Mouse (Mus musculus): ENCODE data around the gene Pctp.

The Pctp gene

GRCm38 (mm10) chr11:90002231-90002986 is at the start of gene Pctp:
Gene Pctp (minus strand): TSS chr11:90002894.
- in situ Hi-C loops (cut with MboI; ENCODE audit: low pct_unique_long_range_greater_than_20kb in 1 of 2, low sequenced_read_pairs in 2 of 2, unreplicated experiment in 1 of 2), result no loop called here

GRCm38 (mm10) chr11:90050016-90050415 is 47.3 kb upstream of the Pctp start:
- in situ Hi-C loops (cut with MboI; ENCODE audit: low pct_unique_long_range_greater_than_20kb in 1 of 2, low sequenced_read_pairs in 2 of 2, unreplicated experiment in 1 of 2), result no loop called here

GRCm38 (mm10) chr11:90047271-90047670 is 44.6 kb upstream of the Pctp start:
- in situ Hi-C loops (cut with MboI; ENCODE audit: low pct_unique_long_range_greater_than_20kb in 1 of 2, low sequenced_read_pairs in 2 of 2, unreplicated experiment in 1 of 2), result loop anchor here in 1 of 2 experiments (10.0 kb wide), 1 partner anchor 118 kb away; no protein-coding TSS in a partner anchor

- in situ Hi-C loops (cut with MboI; ENCODE audit: low pct_unique_long_range_greater_than_20kb in 1 of 2, low sequenced_read_pairs in 2 of 2, unreplicated experiment in 1 of 2), result loop anchor here in 1 of 2 experiments (10.0 kb wide), 1 partner anchor 119 kb away; no protein-coding TSS in a partner anchor
These were observed 43.5 kb upstream of the Pctp start for GRCm38 (mm10) chr11:90046211-90046610.

GRCm38 (mm10) chr11:90044459-90044858 is 41.8 kb upstream of the Pctp start:
- in situ Hi-C loops (cut with MboI; ENCODE audit: low pct_unique_long_range_greater_than_20kb in 1 of 2, low sequenced_read_pairs in 2 of 2, unreplicated experiment in 1 of 2), result loop anchor here in 1 of 2 experiments (10.0 kb wide), 1 partner anchor 120 kb away; no protein-coding TSS in a partner anchor

GRCm38 (mm10) chr11:90038022-90038421 is 35.3 kb upstream of the Pctp start:
- in situ Hi-C loops (cut with MboI; ENCODE audit: low pct_unique_long_range_greater_than_20kb in 1 of 2, low sequenced_read_pairs in 2 of 2, unreplicated experiment in 1 of 2), result no loop called here

GRCm38 (mm10) chr11:90036416-90036815 is 33.7 kb upstream of the Pctp start:
- in situ Hi-C loops (cut with MboI; ENCODE audit: low pct_unique_long_range_greater_than_20kb in 1 of 2, low sequenced_read_pairs in 2 of 2, unreplicated experiment in 1 of 2), result no loop called here

GRCm38 (mm10) chr11:90035532-90035931 is 32.8 kb upstream of the Pctp start:
- in situ Hi-C loops (cut with MboI; ENCODE audit: low pct_unique_long_range_greater_than_20kb in 1 of 2, low sequenced_read_pairs in 2 of 2, unreplicated experiment in 1 of 2), result no loop called here

- in situ Hi-C loops (cut with MboI; ENCODE audit: low pct_unique_long_range_greater_than_20kb in 1 of 2, low sequenced_read_pairs in 2 of 2, unreplicated experiment in 1 of 2), result no loop called here
These were observed 32.0 kb upstream of the Pctp start for GRCm38 (mm10) chr11:90034646-90035045.

- in situ Hi-C loops (cut with MboI; ENCODE audit: low pct_unique_long_range_greater_than_20kb in 1 of 2, low sequenced_read_pairs in 2 of 2, unreplicated experiment in 1 of 2), result no loop called here
These were observed 30.7 kb upstream of the Pctp start for GRCm38 (mm10) chr11:90033442-90033841.

GRCm38 (mm10) chr11:90032807-90033206 is 30.1 kb upstream of the Pctp start:
- in situ Hi-C loops (cut with MboI; ENCODE audit: low pct_unique_long_range_greater_than_20kb in 1 of 2, low sequenced_read_pairs in 2 of 2, unreplicated experiment in 1 of 2), result no loop called here

GRCm38 (mm10) chr11:90031076-90031475 is 28.4 kb upstream of the Pctp start:
- in situ Hi-C loops (cut with MboI; ENCODE audit: low pct_unique_long_range_greater_than_20kb in 1 of 2, low sequenced_read_pairs in 2 of 2, unreplicated experiment in 1 of 2), result no loop called here

- in situ Hi-C loops (cut with MboI; ENCODE audit: low pct_unique_long_range_greater_than_20kb in 1 of 2, low sequenced_read_pairs in 2 of 2, unreplicated experiment in 1 of 2), result no loop called here
These were observed 27.9 kb upstream of the Pctp start for GRCm38 (mm10) chr11:90030557-90030956.

- in situ Hi-C loops (cut with MboI; ENCODE audit: low pct_unique_long_range_greater_than_20kb in 1 of 2, low sequenced_read_pairs in 2 of 2, unreplicated experiment in 1 of 2), result no loop called here
These were observed 27.2 kb upstream of the Pctp start, which contains the start of gene Tmem100 for GRCm38 (mm10) chr11:90029841-90030398. Gene Tmem100 (plus strand): TSS chr11:90030348.

GRCm38 (mm10) chr11:90029354-90029753 is 26.7 kb upstream of the Pctp start:
- in situ Hi-C loops (cut with MboI; ENCODE audit: low pct_unique_long_range_greater_than_20kb in 1 of 2, low sequenced_read_pairs in 2 of 2, unreplicated experiment in 1 of 2), result no loop called here

- in situ Hi-C loops (cut with MboI; ENCODE audit: low pct_unique_long_range_greater_than_20kb in 1 of 2, low sequenced_read_pairs in 2 of 2, unreplicated experiment in 1 of 2), result no loop called here
These were observed 26.1 kb upstream of the Pctp start for GRCm38 (mm10) chr11:90028746-90029145.

- in situ Hi-C loops (cut with MboI; ENCODE audit: low pct_unique_long_range_greater_than_20kb in 1 of 2, low sequenced_read_pairs in 2 of 2, unreplicated experiment in 1 of 2), result no loop called here
These were observed 24.5 kb upstream of the Pctp start for GRCm38 (mm10) chr11:90027216-90027615.

GRCm38 (mm10) chr11:90026802-90027174 is 24.1 kb upstream of the Pctp start:
- in situ Hi-C loops (cut with MboI; ENCODE audit: low pct_unique_long_range_greater_than_20kb in 1 of 2, low sequenced_read_pairs in 2 of 2, unreplicated experiment in 1 of 2), result no loop called here

GRCm38 (mm10) chr11:90025891-90026801 is 23.5 kb upstream of the Pctp start:
- in situ Hi-C loops (cut with MboI; ENCODE audit: low pct_unique_long_range_greater_than_20kb in 1 of 2, low sequenced_read_pairs in 2 of 2, unreplicated experiment in 1 of 2), result no loop called here
